Mouse (Mus musculus) gastrocnemius, adult 18-20 months (tissue): Measurements from ENCODE around the gene Gm4756. TPM values are rescaled to one million over a fixed set of nuclear protein-coding genes. Genes with fewer than 3 reads are reported as not detected.
"Not testable (repeated sequence)": the region's sequence is repeated elsewhere in the genome, so short reads cannot be mapped to it uniquely, and the experiment has no call there.

Source experiments
- DNase-seq: peaks from one replicate; pipeline ENCODE4 v3.0.0; 2021; ENCODE audit warnings: low spot score
- total RNA-seq, 2 experiments: library from RNA; stranded (reverse); gene quantifications; 2 replicates each; pipeline ENCODE4 v1.2.3; 2021

The Gm4756 gene
- total RNA-seq, 2 experiments from 2014 or later = not detected

DNA sequence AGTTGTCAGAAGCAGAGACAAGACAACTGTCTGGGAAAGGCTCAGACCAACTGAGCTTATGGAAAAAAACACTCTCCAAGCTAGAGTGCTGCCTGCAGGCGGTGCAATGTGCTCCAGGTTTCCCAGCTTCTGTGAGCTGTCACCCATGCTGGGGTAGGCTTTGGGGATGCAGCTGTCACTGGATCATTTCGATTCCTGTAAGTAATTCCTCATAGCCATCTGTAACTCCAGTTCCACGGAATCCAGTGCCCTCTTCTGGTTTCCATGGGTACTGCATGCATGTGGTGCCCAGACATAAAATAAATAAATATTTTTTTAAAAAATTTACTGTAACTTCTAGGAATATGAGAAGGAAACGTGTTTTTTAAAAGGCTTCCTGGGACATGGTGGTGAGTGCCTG, 5.2 kb upstream of the Gm4756 start:
- DNase-seq = peak; percentile 40

DNA sequence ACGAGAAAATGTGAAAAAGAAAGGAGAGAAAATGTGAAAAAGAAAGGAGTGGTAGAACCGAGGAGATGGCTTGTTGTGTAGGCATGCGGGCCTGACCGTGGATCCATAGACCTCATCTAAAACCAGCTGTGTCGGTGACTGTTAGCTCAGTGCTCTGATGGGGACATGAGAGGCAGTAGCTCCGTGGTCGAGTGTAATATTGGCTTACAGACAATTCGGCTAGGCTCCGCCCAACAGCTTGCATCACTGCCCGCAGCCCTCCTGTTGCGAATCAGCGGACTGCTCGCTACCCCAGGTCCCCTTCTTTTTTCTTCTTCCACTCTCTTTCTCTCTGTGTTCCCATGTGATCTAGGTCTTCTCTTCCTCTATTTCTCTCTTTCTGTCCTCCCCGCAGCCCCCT, 540 bp downstream of the Gm4756 start:
- no peak for DNase-seq

DNA sequence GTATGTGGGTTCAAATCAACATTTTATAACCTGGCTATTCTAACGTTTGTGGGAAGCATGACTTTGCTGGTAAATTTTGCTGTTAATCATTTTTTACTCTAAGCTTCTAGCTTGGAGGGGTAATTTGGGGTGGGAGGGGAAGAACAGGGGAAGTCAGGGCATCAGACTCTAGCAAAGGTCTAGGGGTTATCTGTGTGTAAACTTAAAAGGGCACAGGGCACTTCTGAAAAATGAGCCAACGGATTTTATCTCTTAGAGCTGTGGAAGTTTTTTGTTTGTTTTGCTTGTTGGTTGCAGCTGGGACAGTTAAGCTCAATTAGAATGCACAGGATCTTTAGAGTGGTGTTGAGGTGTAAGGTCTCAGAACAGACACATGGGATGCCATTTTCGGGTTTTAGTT, 11.4 kb downstream of the Gm4756 start:
- no peak for DNase-seq

DNA sequence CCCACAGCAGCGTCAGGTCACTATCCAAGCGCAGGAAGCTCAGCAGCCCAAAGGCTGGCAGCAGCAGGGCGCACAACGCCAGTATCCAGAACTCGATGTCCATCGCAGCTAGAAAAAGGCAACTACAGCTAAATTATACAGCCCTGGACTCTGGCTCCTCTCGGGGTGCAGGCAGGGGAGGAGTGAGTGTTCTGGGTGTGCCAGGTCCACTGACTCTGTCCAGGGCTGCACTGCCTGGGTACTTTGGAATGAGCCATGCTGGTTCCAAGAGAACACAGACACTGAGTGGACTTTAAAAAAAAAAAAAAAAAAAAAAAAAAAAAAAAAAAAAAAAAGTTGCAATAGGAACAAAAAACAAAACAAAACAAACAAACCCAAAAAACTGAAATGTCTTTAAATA, 20.7 kb downstream of the Gm4756 start:
- no peak for DNase-seq

DNA sequence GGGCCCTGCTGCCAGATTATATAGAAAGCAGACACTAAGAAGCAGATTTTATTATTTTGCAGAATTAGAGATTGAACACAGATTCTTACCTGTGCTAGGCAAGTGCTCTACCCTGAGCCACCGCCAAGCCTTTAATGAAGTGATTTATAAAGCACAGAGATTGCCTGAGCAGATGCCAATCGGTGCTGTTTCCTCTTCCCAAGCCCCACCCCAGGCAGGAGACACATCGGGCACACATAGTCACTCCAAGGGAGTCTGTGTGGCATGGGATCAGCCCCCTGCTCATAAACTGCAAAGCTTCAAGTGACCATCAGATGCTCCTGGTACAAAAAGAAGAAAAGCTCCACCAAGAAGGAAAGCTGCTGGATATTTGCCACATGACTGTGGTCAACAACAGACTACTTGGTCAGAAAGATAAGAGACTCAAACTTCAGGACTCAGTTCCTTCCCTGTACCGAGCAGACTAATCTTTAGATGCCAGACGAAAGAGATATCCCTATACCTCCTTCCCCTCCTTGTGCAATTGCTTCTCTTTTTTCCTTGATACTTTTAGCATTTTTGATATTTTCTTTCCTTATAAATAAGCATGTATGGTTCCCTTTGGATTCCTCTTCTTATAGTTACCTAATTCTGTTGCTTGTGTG, 26.5 kb downstream of the Gm4756 start:
- DNase-seq = no peak

DNA sequence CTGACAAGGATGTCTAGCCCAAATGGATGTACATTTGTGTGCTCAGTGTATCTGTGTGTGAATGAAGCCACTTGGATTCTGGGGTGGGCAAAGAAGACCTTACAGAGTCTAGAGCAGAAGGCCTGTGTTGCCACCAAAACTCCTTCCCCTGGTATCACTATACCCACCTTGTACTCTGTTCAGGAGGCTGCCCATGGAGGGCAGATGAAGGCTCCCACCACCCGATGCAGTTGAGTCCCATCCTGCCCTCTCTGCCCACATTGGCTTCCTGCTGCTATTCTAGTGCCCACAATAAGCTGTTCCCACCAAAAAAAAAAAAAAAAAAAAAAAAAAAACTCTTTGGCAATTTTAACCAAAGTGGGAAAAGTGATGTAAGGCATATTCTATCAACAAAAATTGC, 28.0 kb downstream of the Gm4756 start:
- no peak for DNase-seq

DNA sequence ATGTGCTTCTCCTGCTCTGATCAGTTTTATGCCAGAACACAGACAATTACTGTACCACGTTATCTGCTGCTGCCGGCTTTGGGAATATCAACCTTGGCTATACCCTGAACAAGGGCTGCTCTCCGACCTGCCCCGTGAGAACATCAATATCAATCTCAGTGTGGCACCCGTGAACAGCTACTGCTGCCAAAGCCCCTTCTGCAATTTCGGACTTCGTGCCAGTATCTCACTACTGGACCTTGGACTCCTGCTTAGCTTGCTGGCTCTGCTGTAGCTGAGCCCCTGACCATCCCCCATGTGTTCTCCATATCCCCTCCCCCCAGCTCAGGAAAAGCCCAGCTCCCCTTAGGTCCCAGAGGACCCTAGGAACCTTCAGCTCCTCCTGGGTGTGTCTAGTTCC, 28.6 kb downstream of the Gm4756 start:
- DNase-seq = no peak

DNA sequence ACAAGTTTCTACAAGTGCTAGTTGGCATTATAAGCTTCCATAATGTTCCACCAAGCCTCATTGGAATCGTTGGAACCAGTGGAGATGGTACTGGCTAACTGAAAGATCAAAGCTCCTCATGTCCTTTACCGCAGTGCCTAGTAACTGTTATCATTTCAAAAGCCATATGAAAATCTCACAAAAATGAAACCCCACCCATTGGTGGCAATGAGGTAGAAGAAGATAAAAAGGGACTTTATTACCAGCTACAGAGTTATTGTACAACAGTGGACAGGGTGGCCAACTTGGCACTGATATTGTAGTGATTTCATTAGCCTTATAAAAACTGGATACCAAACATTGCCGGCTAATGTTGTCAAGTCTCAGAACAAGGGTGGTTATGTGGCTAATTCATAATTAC, 37.4 kb downstream of the Gm4756 start:
- DNase-seq = no peak

DNA sequence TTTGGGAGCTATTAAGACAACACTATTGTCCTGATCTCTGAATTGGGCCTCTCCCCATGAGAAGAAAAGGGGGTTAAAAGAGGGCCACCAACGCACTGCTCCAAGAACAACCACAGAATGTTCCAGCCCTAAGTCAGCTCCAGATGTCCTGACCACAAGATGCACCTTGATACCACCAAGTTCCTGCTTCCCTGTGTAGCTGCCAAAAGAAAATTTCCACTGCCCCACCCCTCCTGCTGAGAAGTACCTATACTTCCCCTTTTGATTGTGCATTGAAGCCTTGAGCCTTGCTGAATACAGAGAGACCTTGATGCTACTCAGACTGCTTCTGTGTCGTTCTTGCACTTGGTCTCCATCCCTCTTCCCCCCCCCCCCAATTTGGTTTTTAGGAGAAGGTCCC, 50.7 kb downstream of the Gm4756 start:
- DNase-seq = not testable (repeated sequence)

DNA sequence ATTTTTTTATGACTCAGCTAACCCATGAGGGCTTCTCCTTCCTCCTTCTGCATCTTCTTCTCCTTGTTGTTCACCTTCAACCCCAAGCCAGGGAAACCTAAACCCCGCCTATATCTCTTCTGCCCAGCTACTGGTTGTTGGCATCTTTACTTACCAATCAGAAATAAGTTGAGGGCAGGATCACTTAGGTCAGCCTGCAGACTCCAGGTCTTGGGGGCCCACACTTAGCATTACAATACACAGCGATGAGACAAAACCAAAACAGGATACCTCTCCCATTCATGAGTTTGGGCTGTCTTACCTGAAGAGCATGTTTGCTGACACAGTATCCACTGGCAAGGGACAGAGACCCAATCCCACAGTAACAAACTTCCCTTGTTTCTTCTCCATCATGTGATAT, 55.5 kb downstream of the Gm4756 start:
- DNase-seq = no peak

DNA sequence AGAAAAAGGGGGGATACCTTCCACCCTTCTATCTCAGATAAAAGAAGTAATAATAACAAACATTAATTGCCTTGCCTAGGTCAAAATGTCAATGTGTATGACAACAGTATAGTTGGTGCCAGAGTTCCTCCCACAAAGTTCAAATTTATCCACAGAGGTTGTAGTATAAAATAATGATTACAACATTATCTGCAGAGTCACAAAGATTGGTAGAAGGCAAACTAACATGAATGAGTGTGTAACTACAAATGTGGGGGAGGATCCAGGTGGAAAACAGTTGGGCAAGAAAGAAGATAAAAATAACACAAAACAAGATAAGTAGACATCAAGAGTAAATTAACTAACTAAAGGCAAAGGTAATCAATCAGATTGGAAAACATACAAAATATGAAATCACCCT, 56.5 kb downstream of the Gm4756 start:
- DNase-seq = no peak

DNA sequence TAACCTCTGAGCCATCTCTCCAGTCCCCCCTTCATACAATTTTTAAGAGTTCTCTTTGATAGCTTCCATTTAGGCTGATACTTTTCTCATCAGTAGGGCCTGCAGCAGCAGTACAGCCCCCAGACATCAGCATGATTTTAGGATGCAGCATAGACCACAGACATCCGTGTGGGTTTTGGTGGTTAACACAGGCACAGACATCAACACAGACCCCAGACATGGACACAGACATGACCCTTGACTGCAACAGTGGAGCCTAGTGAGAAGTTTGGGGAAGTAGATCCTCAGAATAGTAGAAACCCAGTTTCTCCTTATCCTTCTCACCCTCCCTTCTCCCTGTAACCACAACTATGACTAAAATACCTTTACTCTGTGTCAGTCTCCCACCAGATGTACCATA, 64.1 kb downstream of the Gm4756 start:
- DNase-seq = no peak

DNA sequence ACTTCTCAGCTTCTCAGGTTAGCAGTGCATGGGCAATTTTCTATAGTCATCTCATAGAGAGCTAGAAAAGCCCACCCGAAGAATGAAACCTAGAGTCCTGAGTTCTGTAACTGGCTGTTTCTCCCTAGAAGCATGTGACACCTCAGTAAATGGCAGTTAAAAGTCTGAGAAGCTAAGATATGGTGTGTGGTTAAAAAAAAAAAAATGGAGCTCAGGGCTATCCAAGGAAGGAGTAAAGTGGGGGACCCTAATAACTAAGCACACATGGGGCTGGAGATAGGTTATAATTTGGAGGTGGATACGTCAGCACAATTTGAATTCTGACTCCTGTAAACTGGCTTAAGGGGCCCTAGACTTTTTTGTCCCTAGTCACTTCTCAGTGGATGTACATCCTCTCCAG, 66.4 kb downstream of the Gm4756 start:
- no peak for DNase-seq

DNA sequence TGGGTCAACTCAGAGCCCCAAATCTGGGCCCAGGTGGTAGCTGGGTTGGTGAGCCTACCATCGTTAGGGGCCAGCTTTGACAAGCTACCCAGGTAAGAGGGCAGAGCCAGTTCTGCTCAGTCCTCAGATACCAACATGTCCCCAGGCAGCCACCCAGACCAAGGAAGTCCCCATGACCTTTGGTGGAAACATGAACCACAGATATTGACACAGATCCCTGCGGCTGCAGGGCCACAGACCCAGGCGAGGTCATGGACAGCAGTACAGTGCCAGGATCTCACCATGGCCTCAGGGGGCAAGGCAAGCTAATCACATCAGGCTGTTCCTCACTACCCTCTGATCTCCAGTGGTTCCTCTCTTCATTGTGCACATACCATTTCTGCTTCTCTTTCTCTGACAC, 67.4 kb downstream of the Gm4756 start:
- peak; percentile 2 for DNase-seq

DNA sequence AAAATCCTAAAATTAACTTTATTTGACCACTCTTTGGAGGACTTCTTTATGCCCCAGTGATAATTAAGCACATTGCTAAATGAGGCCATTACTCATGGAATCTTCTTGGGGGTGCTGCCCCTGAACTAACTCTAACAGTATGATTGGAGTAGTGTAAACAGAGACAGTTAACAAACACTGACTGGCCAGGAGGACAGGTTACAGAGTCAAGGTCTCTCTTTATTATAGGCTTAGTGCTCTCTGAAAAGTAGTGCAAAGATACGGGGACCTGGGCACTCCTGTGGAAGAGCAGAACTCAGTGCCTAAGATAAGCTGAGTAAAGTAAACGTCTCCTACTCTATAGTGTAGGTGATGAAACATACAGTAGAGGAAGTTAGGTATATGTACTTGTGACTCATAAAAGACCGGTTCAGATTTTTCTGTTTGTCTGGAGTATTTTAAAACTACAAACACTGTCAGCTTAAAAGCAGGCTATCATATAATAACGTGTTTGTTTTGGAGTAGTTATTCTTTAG, 85.1 kb downstream of the Gm4756 start:
- DNase-seq = no peak

DNA sequence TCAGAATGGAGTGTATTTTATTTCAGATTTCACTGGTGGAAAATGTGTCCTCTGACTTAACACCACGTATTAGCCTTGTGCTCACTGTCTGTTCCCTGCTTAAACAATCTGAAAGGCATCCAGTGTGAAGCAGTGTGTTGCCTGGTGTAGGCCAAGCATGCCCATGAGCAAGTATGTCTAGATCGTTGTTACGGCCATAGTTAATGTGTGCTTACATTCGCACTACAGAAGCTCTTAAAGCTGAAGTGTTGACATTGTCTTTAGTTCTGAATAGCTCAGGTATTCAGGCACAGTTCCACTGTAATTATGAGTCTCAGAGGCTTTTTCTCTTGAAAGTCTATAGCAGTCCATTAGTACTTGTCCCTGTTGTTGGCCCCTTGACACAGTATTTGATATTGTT, 95.1 kb downstream of the Gm4756 start:
- no peak for DNase-seq

DNA sequence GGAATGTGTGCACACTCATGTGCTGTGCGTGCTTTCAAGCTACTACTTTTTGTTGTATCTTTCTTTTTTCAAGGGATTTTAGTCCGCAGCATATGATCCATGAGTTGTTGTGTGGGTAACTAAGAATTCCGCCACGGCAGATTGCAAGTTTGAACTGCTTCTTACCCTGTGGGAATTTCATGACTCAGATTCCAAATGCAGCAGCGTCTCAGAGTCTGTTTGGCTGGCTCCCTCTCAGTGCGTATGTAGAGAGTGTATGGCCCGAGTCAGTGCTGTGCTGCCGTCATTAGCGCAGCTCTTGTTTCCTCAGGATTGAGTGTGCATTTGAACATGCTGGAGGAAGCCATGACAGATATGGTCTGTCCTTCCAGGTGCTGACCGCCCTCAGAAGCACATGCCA, 110.9 kb downstream of the Gm4756 start:
- no peak for DNase-seq

DNA sequence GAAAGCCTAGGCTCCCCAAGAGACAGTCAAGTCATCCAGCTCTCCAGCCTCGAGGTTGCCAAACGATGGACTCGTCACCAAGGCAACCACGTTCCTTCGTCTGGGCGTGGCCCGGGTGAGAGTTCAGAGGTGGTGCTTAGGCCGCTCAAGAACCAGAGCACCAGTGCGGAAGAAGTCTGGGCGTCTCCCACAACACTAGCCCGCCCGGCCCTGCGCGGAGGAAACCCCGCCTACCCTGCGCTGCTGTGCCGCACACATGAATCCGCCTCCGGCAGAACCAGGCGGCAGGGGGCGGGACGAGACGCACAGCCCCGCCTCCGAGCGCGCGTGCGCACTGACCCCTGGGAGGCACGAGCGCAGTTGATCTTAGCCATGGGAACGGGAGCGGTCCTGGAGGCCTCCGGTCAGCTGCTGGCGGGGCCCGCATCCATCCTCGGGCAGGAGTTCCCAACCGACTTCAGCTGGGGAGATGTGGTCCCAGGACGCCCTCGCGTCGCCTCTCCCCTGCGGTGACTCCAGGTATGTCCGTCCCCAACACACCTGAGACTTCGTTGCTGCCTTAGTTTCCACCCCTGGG, 113.4 kb downstream of the Gm4756 start, which contains the start of gene Pcnx4:
TSS of gene Pcnx4 (plus strand) at position 363 of the 577 bp plus-strand sequence.
- DNase-seq = peak; percentile 98

DNA sequence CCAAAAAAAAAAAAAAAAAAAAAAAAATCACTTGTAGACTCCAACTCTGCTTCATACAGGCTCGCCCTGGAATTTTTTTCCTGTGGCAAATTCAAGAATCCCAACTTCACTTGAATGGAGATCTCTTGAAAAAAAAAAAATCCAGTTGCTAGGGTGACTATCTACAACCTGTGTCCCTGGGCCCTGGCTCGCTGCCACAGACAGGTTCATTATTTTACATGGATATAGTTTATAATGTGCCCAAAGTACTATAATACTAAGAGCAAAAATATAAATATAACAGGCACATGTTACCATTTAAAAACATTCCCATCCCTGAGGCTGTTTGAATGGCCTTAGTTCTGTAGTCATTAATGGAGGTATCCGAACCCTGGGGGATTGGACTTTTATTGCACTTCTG, 113.9 kb downstream of the Gm4756 start:
- DNase-seq = no peak

DNA sequence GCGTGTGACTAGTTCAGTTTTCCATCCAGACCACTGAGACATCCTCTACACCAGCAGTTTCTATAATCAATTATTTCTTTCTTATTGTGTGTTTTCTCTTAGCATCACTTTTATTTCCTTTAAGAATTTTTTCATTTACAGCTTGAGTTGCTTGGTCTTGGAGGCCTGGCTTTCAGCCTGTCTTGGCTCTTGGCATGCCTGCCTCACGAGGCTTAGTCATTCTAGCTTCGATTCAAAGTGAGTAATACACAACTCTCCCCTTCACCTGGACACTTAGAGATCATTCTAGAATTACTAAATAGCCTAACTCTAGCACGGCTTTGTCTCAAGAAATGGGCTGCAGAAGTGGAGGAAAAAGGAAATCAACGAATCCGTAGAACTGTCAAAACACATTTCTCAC, 115.5 kb downstream of the Gm4756 start:
- no peak for DNase-seq

DNA sequence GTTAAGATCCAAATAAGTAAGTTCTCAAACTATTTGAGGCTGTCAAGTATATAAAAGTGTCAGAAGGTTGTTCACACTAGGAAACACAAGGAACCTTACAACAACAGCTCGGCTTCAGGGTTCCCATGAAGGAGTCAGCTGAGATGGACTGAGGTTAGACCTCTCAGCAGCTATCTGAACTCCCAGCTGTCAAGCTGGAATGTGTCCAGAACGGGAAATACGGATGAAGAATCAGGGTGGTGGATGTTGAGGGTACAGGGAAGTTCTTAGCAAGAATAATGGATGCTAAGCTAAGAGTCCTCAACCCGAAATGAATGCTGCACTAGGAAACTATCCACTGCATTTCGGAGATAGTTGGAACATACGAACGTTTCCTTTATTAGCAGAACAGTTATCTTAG, 117.2 kb downstream of the Gm4756 start:
- no peak for DNase-seq
